Mouse (Mus musculus) liver, adult 2 months (tissue): Measurements from ENCODE around the gene Gli1. TPM values are rescaled to one million over a fixed set of nuclear protein-coding genes. Genes with fewer than 3 reads are reported as not detected.

Experiments
- DNase-seq: peaks from one replicate; pipeline ENCODE4 v3.0.0-alpha.2; 2011; ENCODE audit warnings: low read depth, low spot score; ENCODE audit errors: extremely low read depth
- H3K27ac ChIP-seq: fragments of 200-500 bp; replicated peaks from 2 replicates; pipeline ENCODE4 v1.5.1; 2012; ENCODE audit warnings: low read depth, mild to moderate bottlenecking, control low read depth, inconsistent platforms, low read length; ENCODE audit not compliant: insufficient read depth
- H3K27me3 ChIP-seq: fragments of 200-500 bp; 2 replicates; pipeline ENCODE4 v1.6.1; 2012; ENCODE audit warnings: mild to moderate bottlenecking, moderate library complexity, low read length, inconsistent platforms; ENCODE audit not compliant: control insufficient read depth, insufficient read depth
- H3K36me3 ChIP-seq: fragments of 200-500 bp; 2 replicates; pipeline ENCODE4 v1.6.1; 2012; ENCODE audit warnings: low read length, inconsistent platforms; ENCODE audit not compliant: control insufficient read depth, insufficient read depth
- H3K4me1 ChIP-seq: fragments of 200-500 bp; 2 replicates; pipeline ENCODE4 v1.6.1; 2011; ENCODE audit warnings: low read length; ENCODE audit not compliant: control insufficient read depth, insufficient read depth
- H3K4me3 ChIP-seq: fragments of 200-500 bp; 2 replicates; pipeline ENCODE4 v1.5.1; 2011; ENCODE audit warnings: low read depth, mild to moderate bottlenecking, control low read depth, low read length, moderate library complexity; ENCODE audit not compliant: insufficient read depth
- H3K79me2 ChIP-seq: fragments of 200-500 bp; 2 replicates; pipeline ENCODE4 v1.6.1; 2012; ENCODE audit warnings: inconsistent platforms, mild to moderate bottlenecking, low read length, moderate library complexity; ENCODE audit not compliant: control insufficient read depth, insufficient read depth
- H3K9ac ChIP-seq: fragments of 200-500 bp; 2 replicates; pipeline ENCODE4 v1.6.1; 2012; ENCODE audit warnings: low read depth, mild to moderate bottlenecking, control low read depth, inconsistent platforms, low read length
- CTCF ChIP-seq: fragments of 200-500 bp; IDR thresholded peaks from 2 replicates; pipeline ENCODE4 v1.5.1; 2011; ENCODE audit warnings: low read depth, low read length, control low read depth
- POLR2A ChIP-seq: fragments of 200-500 bp; IDR thresholded peaks from 2 replicates; pipeline ENCODE4 v1.6.1; 2011; ENCODE audit warnings: low read length, control low read depth; ENCODE audit not compliant: insufficient read depth; ENCODE audit errors: extremely low read depth
- WGBS: fragments of 180-500 bp; shearing (Covaris S2); methylation state at CpG from one replicate; pipeline ENCODE4 v1.1.7; 2018; 5-methylcytosine and 5-hydroxymethylcytosine counted together
- polyA plus RNA-seq: library from polyadenylated mRNA; depleted of rRNA; stranded (reverse); fragments of >200 nt; gene quantifications from 2 replicates; pipeline ENCODE4 v1.2.3, GENCODE M21; 2012
- total RNA-seq: library from RNA; depleted of rRNA; stranded (reverse); fragments of >200 nt; gene quantifications from 2 replicates; pipeline ENCODE4 v1.2.3, GENCODE M21; 2014

Gli1 gene
- total and polyA plus RNA-seq, 2 experiments = 0.04 TPM; not detected in 1

GRCm38 (mm10) chr10:127290930-127291880 is 50.6 kb downstream of the Gli1 start:
- peaks cover 28% of the 10 kb centered on the region for H3K4me1 ChIP-seq
- WGBS = 3% methylated on average over 19 of the region's 19 CpGs

GRCm38 (mm10) chr10:127290307-127290929 is 51.4 kb downstream of the Gli1 start:
- H3K36me3 ChIP-seq = peaks cover 13% of the 10 kb centered on the region

More at GRCm38 (mm10) chr10:127290930-127291880, 50.6 kb downstream of the Gli1 start:
- peak overlapping the region; percentile 74 for H3K4me3 ChIP-seq
- H3K9ac ChIP-seq = peak overlapping the region; percentile 81
- H3K36me3 ChIP-seq = peaks cover 19% of the 10 kb centered on the region
- DNase-seq = peak; percentile 42
- peaks cover 18% of the 10 kb centered on the region; the same call in 1 of the 2 replicates for H3K79me2 ChIP-seq
- no peaks in the 10 kb centered on the region for H3K27me3 ChIP-seq
- no peak for TF ChIP-seq CTCF
- peak overlapping the region; percentile 78 for H3K27ac ChIP-seq

GRCm38 (mm10) chr10:127289573-127290191 is 52.1 kb downstream of the Gli1 start:
- no peaks in the 10 kb centered on the region for H3K27me3 ChIP-seq
- WGBS = 0% methylated on average over 15 of the region's 15 CpGs
- H3K4me3 ChIP-seq = peak overlapping the region; percentile 80
- H3K4me1 ChIP-seq = peaks cover 25% of the 10 kb centered on the region
- peaks cover 19% of the 10 kb centered on the region; the same call in 1 of the 2 replicates for H3K79me2 ChIP-seq
- H3K9ac ChIP-seq = peak overlapping the region; percentile 70
- TF ChIP-seq POLR2A = 0 out of 2 replicates have a peak, but pooled peaks have one; percentile 16
- TF ChIP-seq CTCF = no peak
- H3K36me3 ChIP-seq = peaks cover 8% of the 10 kb centered on the region; the same call in 1 of the 2 replicates
- H3K27ac ChIP-seq = peak overlapping the region; percentile 90
- DNase-seq = peak; percentile 81

More at GRCm38 (mm10) chr10:127290307-127290929, 51.4 kb downstream of the Gli1 start:
- Histone ChIP-seq H3K9ac (peak overlapping the region; percentile 81), H3K79me2 (peaks cover 19% of the 10 kb centered on the region; the same call in 1 of the 2 replicates), H3K27ac (peak overlapping the region; percentile 90), H3K4me1 (peaks cover 28% of the 10 kb centered on the region), H3K4me3 (peak overlapping the region; percentile 74), H3K27me3 (no peaks in the 10 kb centered on the region)
- TF ChIP-seq POLR2A = peak; percentile 91
- TF ChIP-seq CTCF = no peak
- DNase-seq = peak; percentile 95
- WGBS = under 1% methylated on average over 42 of the region's 47 CpGs

GRCm38 (mm10) chr10:127288800-127289572 is 52.8 kb downstream of the Gli1 start, which contains the start of gene Mbd6:
TSS of gene Mbd6 (minus strand) at chr10:127289018.
- peaks cover 25% of the 10 kb centered on the region for H3K4me1 ChIP-seq
- peak within 1 kb of the TSS; percentile 86 for H3K9ac ChIP-seq
- 0% methylated on average over 55 of the region's 65 CpGs for WGBS
- TF ChIP-seq POLR2A (no peak), CTCF (no peak)
- peak within 1 kb of the TSS; percentile 96 for H3K27ac ChIP-seq
- peak within 1 kb of the TSS; percentile 80 for H3K4me3 ChIP-seq
- peak; percentile 95 for DNase-seq
- H3K79me2 ChIP-seq = peaks cover 19% of the 10 kb centered on the region; the same call in 1 of the 2 replicates
- H3K36me3 ChIP-seq = peaks cover 9% of the 10 kb centered on the region
- no peaks in the 10 kb centered on the region for H3K27me3 ChIP-seq

GRCm38 (mm10) chr10:127288328-127288799 is 53.4 kb downstream of the Gli1 start:
- H3K36me3 ChIP-seq = peaks cover 9% of the 10 kb centered on the region
- under 1% methylated on average over 23 of the region's 28 CpGs for WGBS
- peak overlapping the region; percentile 80 for H3K4me3 ChIP-seq
- peak; percentile 61 for DNase-seq
- H3K79me2 ChIP-seq = peaks cover 19% of the 10 kb centered on the region; the same call in 1 of the 2 replicates
- peak overlapping the region; percentile 96 for H3K27ac ChIP-seq
- TF ChIP-seq POLR2A = 0 out of 2 replicates have a peak, but pooled peaks have one; percentile 5
- TF ChIP-seq CTCF = no peak
- peak overlapping the region; percentile 86 for H3K9ac ChIP-seq
- peaks cover 25% of the 10 kb centered on the region for H3K4me1 ChIP-seq
- H3K27me3 ChIP-seq = no peaks in the 10 kb centered on the region
